Mouse (Mus musculus) mouse trophoblast stem cell (cell line): ENCODE data around the gene 1810043G02Rik.
"Not testable (repeated sequence)": the region's sequence is repeated elsewhere in the genome, so short reads cannot be mapped to it uniquely, and the experiment has no call there.

Experiments used
- in situ Hi-C, 2 experiments: fragments of 300-500 bp; cut with MseI, MboI; formaldehyde crosslinking; loops; 2 replicates in 1 of 2; 3 replicates in 1 of 2; pipeline ENCODE4 v1.15.1; 2025

Gene 1810043G02Rik

DNA sequence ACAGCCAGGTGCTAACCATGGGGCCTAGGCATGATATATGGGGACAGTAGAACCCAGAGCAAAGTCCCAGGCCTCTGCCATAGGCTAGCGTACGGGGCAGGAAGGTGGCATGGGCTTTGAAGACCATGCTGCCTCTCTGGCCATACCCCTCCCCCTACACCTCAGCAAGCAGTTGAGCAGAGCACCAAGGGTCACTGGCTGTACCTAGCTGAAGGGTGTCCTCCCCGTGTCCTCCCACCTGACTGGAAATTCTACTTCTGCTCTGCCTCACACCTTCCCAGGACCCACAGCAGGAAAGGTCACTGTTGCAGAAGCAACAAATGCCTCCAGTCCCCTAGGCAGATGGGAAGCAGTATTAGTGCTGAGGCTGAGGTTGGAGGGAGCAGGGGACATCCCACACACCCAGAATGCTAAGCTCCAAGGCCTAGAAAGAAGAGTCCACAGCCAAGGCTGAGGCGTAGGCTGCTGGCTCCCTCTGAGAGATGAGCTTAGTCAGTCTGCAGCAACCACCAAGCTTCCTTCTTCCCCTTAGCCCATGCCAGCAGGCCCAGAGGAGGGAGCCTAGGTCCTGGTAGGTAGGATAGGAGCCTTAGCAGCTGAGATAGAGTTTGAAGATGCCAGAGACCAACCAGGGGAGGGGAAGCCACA is 27.6 kb downstream of the 1810043G02Rik start:
- in situ Hi-C loops, result no loop called here

DNA sequence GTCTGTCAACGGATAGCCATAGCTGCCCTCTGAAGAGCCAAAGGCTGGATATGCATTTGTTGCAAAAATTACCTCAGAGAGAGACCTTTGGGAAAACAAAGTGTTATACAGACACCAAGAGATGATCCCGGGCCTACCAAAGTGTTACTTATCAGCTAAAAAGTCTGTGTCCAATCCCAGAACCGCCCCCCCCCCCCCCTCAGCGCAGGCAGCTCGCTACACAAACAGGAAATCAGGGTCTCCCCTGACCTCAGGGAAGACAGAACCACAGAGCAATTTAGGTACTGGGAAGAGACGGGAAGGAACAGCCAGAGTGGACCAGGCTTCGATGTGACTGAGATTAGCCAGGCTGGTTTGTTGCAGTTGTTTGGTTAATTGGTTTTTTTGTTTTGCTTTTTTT is 28.9 kb downstream of the 1810043G02Rik start:
- in situ Hi-C loops, result no loop called here

DNA sequence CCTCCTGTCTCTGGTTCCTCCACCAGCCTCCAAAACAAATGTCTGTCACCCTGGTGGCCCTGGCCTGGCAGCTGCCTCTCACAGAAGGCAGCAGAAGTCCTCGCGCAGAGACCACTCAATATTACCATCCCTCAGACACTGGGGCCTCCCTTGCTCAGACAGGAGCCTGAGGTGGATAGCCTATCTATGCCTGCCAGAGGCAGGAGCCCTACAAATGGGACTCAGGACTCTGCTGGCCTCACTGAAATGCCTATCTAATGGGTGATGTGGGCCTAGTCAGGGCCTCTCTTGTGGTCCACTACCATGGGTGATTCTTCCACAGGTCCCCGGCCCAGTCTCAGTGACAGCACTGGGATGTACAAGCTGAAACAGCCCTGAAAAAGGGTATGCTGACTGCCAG is 29.8 kb downstream of the 1810043G02Rik start:
- in situ Hi-C loops, result no loop called here

DNA sequence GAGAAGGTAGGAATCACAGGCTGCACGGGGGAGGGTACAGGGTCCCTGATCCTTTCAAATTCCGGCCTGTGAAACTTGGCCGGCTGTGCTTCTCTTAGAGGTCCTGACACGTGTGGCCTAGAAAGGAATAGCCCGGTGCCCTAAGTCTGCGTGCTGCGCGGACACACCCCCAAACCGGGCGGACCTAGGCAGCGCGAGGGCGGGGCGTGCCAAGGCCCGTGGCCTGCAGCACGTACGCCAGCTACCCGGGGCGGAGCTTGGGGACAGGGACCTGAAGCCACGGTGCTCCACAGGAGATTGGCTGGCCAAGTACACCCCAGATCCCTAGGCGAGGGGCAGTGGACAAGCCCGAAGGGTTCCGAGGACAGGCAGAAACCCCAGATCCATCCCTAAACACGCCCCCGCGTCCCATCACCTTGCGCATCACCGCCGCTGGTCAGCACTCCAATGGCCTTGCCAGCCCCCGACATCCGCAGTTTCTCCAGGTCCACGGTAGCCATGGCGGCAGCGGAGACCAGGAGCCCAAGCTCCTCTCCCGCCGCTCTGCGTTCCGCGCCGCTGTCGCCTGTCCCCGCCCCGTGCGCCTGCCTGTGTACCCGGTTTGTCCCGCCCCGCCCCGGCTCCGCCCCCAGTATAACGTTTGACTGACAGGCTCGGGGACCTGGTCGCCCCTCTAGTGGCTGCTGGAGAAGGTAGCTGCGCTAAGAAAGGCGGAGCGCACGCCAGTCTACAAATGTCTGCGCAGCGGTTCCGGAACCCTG is 31.0 kb downstream of the 1810043G02Rik start:
- in situ Hi-C loops, result no loop called here

DNA sequence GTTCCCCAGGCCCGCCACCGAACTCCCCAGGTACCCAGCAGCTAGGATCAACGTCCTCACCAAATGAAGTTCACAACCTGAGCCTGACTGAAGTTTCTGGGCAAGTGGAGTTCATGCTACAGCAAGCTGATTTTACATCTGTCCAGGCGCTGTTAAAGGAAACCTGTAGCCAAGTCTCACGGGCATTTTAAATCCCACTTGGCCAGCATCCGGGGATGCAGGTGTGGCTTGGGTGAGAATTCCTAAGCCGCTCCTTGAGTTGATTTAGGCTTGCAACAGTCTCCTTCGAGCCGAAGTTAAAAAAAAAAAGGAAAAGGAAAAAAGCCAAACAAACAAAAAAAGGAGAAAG is 31.6 kb downstream of the 1810043G02Rik start, which contains the start of gene Pfkl:
Gene Pfkl, minus strand, starts transcription at position 139 of the 349 bp plus-strand sequence.
- in situ Hi-C loops, result no loop called here

DNA sequence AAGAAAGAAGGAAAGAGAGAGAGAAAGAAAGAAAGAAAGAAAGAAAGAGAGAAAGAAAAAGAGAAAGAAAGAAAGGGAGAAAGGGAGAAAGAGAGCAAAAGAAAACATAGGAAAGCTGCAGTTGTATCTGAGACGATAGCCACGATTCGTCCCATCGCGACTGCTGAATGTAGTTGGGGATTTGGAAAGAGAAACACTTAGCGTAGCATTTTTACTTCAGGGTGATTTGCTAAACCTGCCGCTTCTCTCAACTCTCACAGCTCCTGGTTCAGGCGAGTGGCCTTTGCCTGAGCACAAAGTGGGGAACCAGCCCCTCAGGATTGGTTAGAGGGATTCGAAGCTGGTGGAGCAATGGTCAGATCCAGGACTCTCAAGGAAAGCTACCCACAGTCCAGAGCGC is 32.0 kb downstream of the 1810043G02Rik start:
- in situ Hi-C loops, result no loop called here

DNA sequence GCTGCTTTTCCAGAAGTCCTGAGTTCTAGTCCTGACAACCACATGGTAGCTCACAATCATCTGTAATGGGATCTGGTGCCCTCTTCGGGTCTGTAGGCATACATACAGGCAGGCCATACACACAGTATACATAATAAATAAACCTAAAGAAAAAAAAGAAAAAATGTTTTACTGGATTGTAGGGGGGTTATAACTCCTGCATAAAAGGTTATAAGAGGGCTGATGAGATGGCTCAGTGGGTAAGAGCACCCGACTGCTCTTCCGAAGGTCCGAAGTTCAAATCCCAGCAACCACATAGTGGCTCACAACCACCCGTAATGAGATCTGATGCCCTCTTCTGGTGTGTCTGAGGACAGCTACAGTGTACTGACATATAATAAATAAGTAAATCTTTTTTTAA is 32.8 kb downstream of the 1810043G02Rik start:
- in situ Hi-C loops, result not testable (repeated sequence)

DNA sequence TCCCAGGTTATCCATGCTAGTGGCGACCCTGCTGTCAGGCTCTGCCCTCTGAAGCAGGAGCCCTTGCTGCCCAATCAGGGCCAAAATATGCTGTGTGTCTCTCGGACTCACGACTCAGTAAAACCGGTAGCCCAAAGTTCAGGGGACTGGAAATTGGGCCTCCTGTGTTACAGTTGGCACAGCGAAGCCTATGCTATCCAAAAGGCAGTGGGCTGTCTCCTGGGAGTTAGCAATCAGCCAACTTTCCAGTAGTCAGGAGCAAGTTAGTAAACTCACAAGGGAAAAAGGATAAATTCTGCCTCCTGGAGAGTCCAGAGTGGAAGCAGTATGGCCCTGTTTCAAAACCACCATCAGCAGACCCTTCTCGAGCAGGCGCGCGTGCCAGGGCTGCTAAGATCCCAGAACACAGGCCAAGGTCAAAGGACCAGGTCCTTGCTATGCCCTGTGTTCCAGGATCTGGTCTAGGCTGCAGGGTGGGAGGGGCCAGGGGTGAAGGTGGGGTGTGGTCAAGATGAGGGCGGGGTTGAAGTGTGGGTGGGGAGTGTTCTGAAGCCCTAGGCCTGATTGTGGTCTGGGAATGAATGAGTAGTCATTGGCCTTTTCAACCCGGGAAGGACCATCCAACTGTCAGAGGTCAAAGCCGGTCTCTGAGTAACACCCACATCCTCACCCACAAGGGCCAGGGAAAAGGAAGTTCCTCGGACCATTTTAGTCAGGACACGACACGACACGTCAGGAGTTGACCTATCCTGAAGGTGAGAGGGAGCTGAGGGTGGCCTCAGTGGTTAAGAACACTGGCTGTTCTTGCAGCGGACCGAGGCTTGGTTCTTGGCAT is 34.6 kb downstream of the 1810043G02Rik start:
- in situ Hi-C loops, result no loop called here

DNA sequence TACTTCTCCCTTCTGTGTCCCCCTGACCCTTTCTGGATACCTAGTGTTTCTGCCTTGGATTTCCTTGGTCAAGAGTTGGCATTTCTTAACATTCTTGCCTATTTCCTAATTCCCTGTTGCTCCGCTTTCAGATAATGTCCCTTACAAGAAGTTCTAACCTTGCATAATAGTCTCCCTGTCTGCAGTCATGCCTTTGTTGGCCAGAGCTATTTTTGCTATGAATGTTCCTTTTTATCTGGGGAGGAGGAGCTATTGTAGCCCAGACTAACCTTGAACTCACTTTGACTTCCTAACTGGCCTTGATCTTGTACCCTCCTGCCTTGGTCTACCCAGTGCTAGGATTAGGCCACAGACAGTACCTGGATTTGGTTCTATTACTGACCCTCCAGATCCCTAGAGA is 37.2 kb downstream of the 1810043G02Rik start:
- in situ Hi-C loops, result no loop called here

DNA sequence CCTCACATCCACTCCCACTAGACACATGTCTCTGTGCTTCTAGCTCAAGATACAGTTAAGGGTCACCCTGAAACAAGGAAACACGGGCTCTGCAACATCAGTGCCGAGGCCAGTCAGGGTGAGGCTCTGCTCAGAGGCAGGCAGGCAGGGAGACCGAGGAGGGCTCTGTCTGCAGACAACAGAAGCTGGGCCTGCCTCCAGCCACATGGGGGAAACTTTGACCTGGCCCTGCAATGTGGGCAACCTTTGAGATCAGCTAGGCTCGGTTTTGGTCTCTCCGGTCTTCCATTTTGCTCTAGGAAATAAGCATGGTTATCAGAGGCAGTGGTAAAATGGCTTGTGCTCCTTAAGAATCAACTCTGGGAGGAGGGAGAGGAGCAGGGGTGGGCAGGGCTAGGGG is 38.0 kb downstream of the 1810043G02Rik start:
- in situ Hi-C loops, result no loop called here

DNA sequence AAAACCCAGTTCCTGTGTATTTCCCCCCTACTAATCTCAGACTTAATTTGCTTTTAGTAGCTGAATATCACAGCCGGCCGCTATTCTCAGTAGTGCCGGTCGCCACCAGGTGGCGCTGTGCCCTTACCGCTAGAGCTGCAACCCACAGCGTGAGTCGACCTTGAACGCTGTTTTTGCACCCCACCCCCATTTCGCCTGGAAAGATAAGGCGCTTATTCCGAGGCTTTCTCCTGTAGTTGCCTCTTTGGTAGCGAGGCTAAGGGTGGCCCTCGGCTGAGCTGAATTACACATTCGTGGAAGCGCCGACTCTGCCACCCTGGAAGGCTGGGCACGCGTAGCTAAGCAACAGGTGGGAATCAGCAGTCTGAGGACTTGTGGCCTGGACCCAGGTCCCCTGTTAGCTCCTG is 40.5 kb downstream of the 1810043G02Rik start:
- in situ Hi-C loops, result no loop called here

DNA sequence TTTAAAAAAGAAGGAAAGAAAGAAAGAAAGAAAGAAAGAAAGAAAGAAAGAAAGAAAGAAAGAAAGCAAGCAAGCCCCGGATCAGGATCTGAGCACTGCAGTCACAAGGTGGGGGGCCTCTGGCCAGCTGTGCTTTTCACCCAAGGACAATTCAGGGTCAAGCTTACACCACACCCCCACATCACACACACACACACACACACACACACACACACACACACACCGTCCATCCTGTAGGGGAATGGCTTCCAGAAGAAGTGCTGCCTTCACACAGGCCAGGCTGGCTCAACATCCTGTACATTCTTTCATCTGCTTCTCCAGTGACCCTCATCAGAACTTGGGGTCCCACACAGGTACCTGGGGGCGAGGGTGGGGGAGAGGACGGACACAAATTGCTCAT is 41.0 kb downstream of the 1810043G02Rik start:
- in situ Hi-C loops, result no loop called here

DNA sequence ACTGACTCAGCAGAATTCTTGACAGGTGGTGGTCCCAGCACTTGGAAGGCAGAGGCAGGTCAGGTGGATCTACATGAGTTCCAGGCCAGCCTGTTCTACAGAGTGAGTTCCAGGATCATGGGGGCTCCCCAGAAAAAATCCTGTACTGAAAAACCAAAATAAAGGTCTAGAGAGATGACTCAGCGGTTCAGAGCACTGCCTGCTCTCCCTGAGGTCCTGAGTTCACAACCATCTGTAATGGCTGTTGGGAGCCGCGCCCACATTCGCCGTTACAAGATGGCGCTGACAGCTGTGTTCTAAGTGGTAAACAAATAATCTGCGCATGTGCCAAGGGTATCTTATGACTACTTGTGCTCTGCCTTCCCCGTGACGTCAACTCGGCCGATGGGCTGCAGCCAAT is 41.7 kb downstream of the 1810043G02Rik start:
- in situ Hi-C loops, result not testable (repeated sequence)

DNA sequence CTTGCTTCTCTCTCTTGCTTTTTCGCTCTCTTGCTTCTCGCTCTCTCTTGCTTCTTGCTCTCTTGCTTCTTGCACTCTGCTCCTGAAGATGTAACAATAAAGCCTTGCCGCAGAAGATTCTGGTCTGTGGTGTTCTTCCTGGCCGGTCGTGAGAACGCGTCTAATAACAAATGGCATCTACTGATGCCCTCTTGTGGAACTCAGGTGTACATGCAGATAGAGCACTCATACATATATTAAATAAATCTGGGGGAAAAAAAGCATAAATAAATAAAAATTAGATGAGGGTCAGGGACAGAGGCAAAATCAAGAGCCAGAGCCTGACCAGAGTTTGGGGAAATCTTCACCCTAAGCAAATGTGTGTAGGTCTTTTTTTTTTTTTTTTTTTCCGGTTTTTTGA is 47.1 kb downstream of the 1810043G02Rik start:
- in situ Hi-C loops, result loop anchor here (5.0 kb wide), 1 partner anchor 137 kb away; no protein-coding TSS in a partner anchor

DNA sequence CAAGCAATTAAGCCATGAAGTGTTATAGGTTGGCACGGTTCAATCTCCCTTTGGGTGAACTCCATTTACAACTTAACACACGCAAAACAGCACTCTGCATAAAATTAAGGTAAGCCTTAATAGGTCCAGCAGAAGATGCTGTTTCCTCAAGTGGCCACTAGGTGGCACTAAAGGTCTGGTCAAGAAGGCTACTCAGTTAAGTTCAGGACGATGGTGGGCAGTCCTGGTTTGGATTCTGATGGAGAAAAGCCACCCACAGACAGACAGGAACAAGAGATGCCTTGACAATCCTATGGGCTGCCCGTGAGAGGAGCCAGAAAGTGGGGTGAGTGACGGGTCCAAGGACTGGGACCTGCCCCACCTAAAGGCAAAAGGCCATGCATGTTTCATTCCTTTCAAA is 49.8 kb downstream of the 1810043G02Rik start:
- in situ Hi-C loops, result loop anchor here (5.0 kb wide), 1 partner anchor 134 kb away; no protein-coding TSS in a partner anchor

DNA sequence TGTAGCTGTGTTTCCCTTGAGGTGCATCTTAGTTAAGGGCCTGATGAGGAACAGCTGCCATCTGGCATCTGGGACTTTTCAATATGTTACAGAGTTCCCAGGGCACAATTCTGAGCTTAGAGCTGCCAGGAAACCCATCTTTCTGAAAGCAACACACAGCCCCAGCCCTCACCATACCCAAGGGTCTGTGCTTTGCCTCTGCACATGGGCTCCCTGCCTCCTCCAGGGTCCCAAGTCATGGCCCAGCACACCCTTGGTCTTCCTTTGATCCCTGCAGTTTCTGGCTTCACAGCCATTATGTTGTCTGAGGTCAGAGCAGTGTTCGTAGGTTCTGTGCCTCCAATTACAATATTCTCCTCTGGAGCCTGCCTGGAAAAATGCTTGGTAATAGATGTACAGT is 50.8 kb downstream of the 1810043G02Rik start:
- in situ Hi-C loops, result loop anchor here (5.0 kb wide), 1 partner anchor 133 kb away; no protein-coding TSS in a partner anchor

DNA sequence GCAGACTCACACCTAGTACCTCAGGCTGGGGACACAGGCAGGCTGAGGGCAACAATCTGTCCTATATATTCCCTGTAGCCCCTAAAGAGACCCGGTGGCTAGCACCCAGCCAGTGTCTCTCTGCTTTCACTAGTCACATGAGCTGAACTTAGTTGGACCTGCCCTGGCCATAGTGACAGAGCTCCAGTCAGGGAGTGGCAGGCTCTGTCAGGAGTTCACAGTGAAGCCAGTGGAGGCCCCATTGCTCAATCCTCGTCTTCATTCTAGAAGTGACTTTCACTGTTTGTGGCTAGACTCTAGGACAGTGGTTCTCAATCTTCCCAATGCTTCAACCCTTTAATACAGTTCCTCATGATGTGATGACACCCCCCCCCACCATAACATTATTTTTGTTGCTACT is 53.7 kb downstream of the 1810043G02Rik start:
- in situ Hi-C loops, result no loop called here
